Mouse (Mus musculus): ENCODE results near the gene Plekha1.

DNA sequence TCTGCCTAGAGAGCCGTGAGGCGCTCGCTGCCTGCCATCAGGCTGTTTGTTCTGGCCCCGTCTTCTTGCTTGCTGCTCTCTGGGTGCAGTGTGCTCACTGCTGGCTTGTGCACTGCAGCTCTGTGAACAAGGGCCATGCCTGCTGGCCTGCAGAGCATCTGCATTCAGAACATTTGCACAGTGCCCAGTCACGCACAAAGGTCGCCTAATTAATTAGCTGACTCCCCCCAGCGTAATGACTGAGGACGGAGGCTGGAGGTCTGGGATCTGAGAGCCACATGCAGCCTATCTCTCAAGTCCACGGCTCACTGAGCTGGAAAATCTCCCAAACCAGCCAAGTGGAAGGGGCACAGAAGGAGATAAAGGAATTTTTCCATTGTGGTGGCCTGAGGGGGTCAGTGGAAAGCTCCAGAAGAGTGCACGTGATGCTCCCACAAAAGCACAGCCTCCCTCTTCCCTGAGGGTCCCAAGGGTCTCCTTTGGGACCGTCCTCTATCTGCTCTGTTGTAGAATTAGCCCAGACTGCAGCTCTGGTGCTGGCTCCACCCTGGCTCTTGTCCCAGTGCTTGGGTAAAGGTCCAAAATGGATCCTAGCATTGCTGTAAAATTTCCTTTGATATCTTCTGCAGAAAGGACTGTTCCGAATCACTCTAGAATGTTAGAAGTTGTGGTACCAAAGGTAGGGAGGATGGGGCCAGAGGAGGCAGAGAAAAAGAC is 27.5 kb upstream of the Plekha1 start:
- TF ChIP-seq POLR2A (IDR thresholded peaks at IDR 0.05; ENCODE audit: borderline replicate concordance, low read depth, low read length) (no peak), CTCF (IDR thresholded peaks at IDR 0.05; ENCODE audit: low read depth, low read length) (no peak)
